Mouse (Mus musculus): Measurements from ENCODE around the gene Hspb1. TPM values are rescaled to one million over a fixed set of nuclear protein-coding genes. Genes with fewer than 3 reads are reported as not detected.

Hspb1 gene
- polyA plus RNA-seq, 1 experiment from 2014 or later: 59.6 TPM

GRCm38 (mm10) chr5:135914156-135914555 is 26.4 kb downstream of the Hspb1 start:
- H3K4me3 ChIP-seq (replicated peaks): no peak overlapping the region
- H3K9ac ChIP-seq (replicated peaks): no peak overlapping the region
- H3K9me3 ChIP-seq: no peaks in the 10 kb centered on the region
- no peaks in the 10 kb centered on the region for H3K27me3 ChIP-seq
- H3K4me2 ChIP-seq: no peak overlapping the region
- no peak overlapping the region for H3K27ac ChIP-seq
- ATAC-seq (ENCODE audit: insufficient number of reproducible peaks, insufficient read depth, low FRiP score, low TSS enrichment, low read depth): no peak
- no peaks in the 10 kb centered on the region for H3K4me1 ChIP-seq (replicated peaks)
- WGBS: 89% methylated on average over 6 of the region's 6 CpGs
- peaks cover 97% of the 10 kb centered on the region for H3K36me3 ChIP-seq

- H3K9me3 ChIP-seq: no peaks in the 10 kb centered on the region
- no peak overlapping the region for H3K4me3 ChIP-seq (replicated peaks)
- H3K36me3 ChIP-seq: peaks cover 95% of the 10 kb centered on the region
- no peak for ATAC-seq (ENCODE audit: insufficient number of reproducible peaks, insufficient read depth, low FRiP score, low TSS enrichment, low read depth)
- H3K27ac ChIP-seq: no peak overlapping the region
- 85% methylated on average over 6 of the region's 6 CpGs for WGBS
- no peak overlapping the region for H3K4me2 ChIP-seq
- no peak overlapping the region for H3K9ac ChIP-seq (replicated peaks)
- no peaks in the 10 kb centered on the region for H3K4me1 ChIP-seq (replicated peaks)
- H3K27me3 ChIP-seq: no peaks in the 10 kb centered on the region
Measured at GRCm38 (mm10) chr5:135916051-135916565, 28.4 kb downstream of the Hspb1 start.

GRCm38 (mm10) chr5:135916601-135917000 is 28.9 kb downstream of the Hspb1 start:
- peaks cover 95% of the 10 kb centered on the region for H3K36me3 ChIP-seq

GRCm38 (mm10) chr5:135917327-135918058 is 29.8 kb downstream of the Hspb1 start:
- H3K4me3 ChIP-seq (replicated peaks): no peak overlapping the region
- no peak overlapping the region for H3K27ac ChIP-seq
- no peaks in the 10 kb centered on the region for H3K4me1 ChIP-seq (replicated peaks)
- 91% methylated on average over 8 of the region's 8 CpGs for WGBS
- ATAC-seq (ENCODE audit: insufficient number of reproducible peaks, insufficient read depth, low FRiP score, low TSS enrichment, low read depth): no peak
- H3K4me2 ChIP-seq: no peak overlapping the region
- H3K36me3 ChIP-seq: peaks cover 95% of the 10 kb centered on the region
- no peaks in the 10 kb centered on the region for H3K27me3 ChIP-seq
- no peaks in the 10 kb centered on the region for H3K9me3 ChIP-seq
- H3K9ac ChIP-seq (replicated peaks): no peak overlapping the region

More at GRCm38 (mm10) chr5:135916601-135917000, 28.9 kb downstream of the Hspb1 start:
- Histone ChIP-seq H3K4me2 (no peak overlapping the region), H3K27ac (no peak overlapping the region), H3K4me1 (replicated peaks) (no peaks in the 10 kb centered on the region), H3K4me3 (replicated peaks) (no peak overlapping the region), H3K9me3 (no peaks in the 10 kb centered on the region), H3K27me3 (no peaks in the 10 kb centered on the region), H3K9ac (replicated peaks) (no peak overlapping the region)
- 94% methylated on average over 3 of the region's 3 CpGs for WGBS
- ATAC-seq (ENCODE audit: insufficient number of reproducible peaks, insufficient read depth, low FRiP score, low TSS enrichment, low read depth): no peak

- WGBS: 90% methylated on average over 5 of the region's 5 CpGs
- no peak overlapping the region for H3K4me2 ChIP-seq
- no peak overlapping the region for H3K9ac ChIP-seq (replicated peaks)
- no peak overlapping the region for H3K27ac ChIP-seq
- no peaks in the 10 kb centered on the region for H3K4me1 ChIP-seq (replicated peaks)
- no peaks in the 10 kb centered on the region for H3K9me3 ChIP-seq
- no peak overlapping the region for H3K4me3 ChIP-seq (replicated peaks)
- no peak for ATAC-seq (ENCODE audit: insufficient number of reproducible peaks, insufficient read depth, low FRiP score, low TSS enrichment, low read depth)
- H3K36me3 ChIP-seq: peaks cover 95% of the 10 kb centered on the region
- H3K27me3 ChIP-seq: no peaks in the 10 kb centered on the region
Measured at GRCm38 (mm10) chr5:135918059-135918437, 30.3 kb downstream of the Hspb1 start.

- 96% methylated on average over 5 of the region's 5 CpGs for WGBS
- Histone ChIP-seq H3K9ac (replicated peaks) (no peak overlapping the region), H3K27me3 (no peaks in the 10 kb centered on the region), H3K4me2 (no peak overlapping the region), H3K36me3 (peaks cover 95% of the 10 kb centered on the region), H3K4me1 (replicated peaks) (no peaks in the 10 kb centered on the region), H3K27ac (no peak overlapping the region), H3K9me3 (no peaks in the 10 kb centered on the region), H3K4me3 (replicated peaks) (no peak overlapping the region)
- ATAC-seq (ENCODE audit: insufficient number of reproducible peaks, insufficient read depth, low FRiP score, low TSS enrichment, low read depth): no peak
Measured at GRCm38 (mm10) chr5:135918593-135918992, 30.9 kb downstream of the Hspb1 start.

GRCm38 (mm10) chr5:135919902-135920301 is 32.2 kb downstream of the Hspb1 start:
- WGBS: 98% methylated on average over 3 of the region's 3 CpGs
- Histone ChIP-seq H3K36me3 (peaks cover 95% of the 10 kb centered on the region), H3K4me3 (replicated peaks) (no peak overlapping the region), H3K27me3 (no peaks in the 10 kb centered on the region), H3K27ac (no peak overlapping the region), H3K4me1 (replicated peaks) (no peaks in the 10 kb centered on the region), H3K9me3 (no peaks in the 10 kb centered on the region), H3K9ac (replicated peaks) (no peak overlapping the region), H3K4me2 (no peak overlapping the region)
- no peak for ATAC-seq (ENCODE audit: insufficient number of reproducible peaks, insufficient read depth, low FRiP score, low TSS enrichment, low read depth)

GRCm38 (mm10) chr5:135923901-135924300 is 36.2 kb downstream of the Hspb1 start:
- Histone ChIP-seq H3K27me3 (no peaks in the 10 kb centered on the region), H3K9ac (replicated peaks) (no peak overlapping the region), H3K9me3 (no peaks in the 10 kb centered on the region), H3K36me3 (peaks cover 95% of the 10 kb centered on the region), H3K4me3 (replicated peaks) (no peak overlapping the region), H3K4me1 (replicated peaks) (no peaks in the 10 kb centered on the region; the same call in 1 of the 2 replicates), H3K27ac (no peak overlapping the region), H3K4me2 (no peak overlapping the region)
- no peak for ATAC-seq (ENCODE audit: insufficient number of reproducible peaks, insufficient read depth, low FRiP score, low TSS enrichment, low read depth)
- 97% methylated on average over 7 of the region's 7 CpGs for WGBS

GRCm38 (mm10) chr5:135929685-135930424 is 42.1 kb downstream of the Hspb1 start:
- Histone ChIP-seq H3K4me3 (replicated peaks) (no peak overlapping the region), H3K27me3 (no peaks in the 10 kb centered on the region), H3K27ac (no peak overlapping the region), H3K36me3 (peaks cover 74% of the 10 kb centered on the region), H3K4me1 (replicated peaks) (peaks cover 12% of the 10 kb centered on the region), H3K9ac (replicated peaks) (no peak overlapping the region), H3K9me3 (no peaks in the 10 kb centered on the region), H3K4me2 (no peak overlapping the region)
- ATAC-seq (ENCODE audit: insufficient number of reproducible peaks, insufficient read depth, low FRiP score, low TSS enrichment, low read depth): no peak
- WGBS: 84% methylated on average over 6 of the region's 6 CpGs

GRCm38 (mm10) chr5:135931526-135931925 is 43.8 kb downstream of the Hspb1 start:
- H3K4me1 ChIP-seq (replicated peaks): peaks cover 12% of the 10 kb centered on the region
- no peak overlapping the region for H3K4me2 ChIP-seq
- no peak overlapping the region for H3K4me3 ChIP-seq (replicated peaks)
- ATAC-seq (ENCODE audit: insufficient number of reproducible peaks, insufficient read depth, low FRiP score, low TSS enrichment, low read depth): no peak
- H3K27ac ChIP-seq: no peak overlapping the region
- no peaks in the 10 kb centered on the region for H3K9me3 ChIP-seq
- H3K36me3 ChIP-seq: peaks cover 57% of the 10 kb centered on the region
- no peaks in the 10 kb centered on the region for H3K27me3 ChIP-seq
- 0 out of 2 replicates have a peak overlapping the region, but pooled peaks have one; percentile 31 for H3K9ac ChIP-seq (replicated peaks)
- 92% methylated on average over 9 of the region's 9 CpGs for WGBS

GRCm38 (mm10) chr5:135932359-135932758 is 44.6 kb downstream of the Hspb1 start:
- 96% methylated on average over 2 of the region's 2 CpGs for WGBS
- peaks cover 49% of the 10 kb centered on the region for H3K36me3 ChIP-seq
- H3K9ac ChIP-seq (replicated peaks): no peak overlapping the region
- no peaks in the 10 kb centered on the region for H3K9me3 ChIP-seq
- H3K27me3 ChIP-seq: no peaks in the 10 kb centered on the region
- peaks cover 12% of the 10 kb centered on the region for H3K4me1 ChIP-seq (replicated peaks)
- 0 out of 2 replicates have a peak overlapping the region, but pooled peaks have one; percentile 9 for H3K4me3 ChIP-seq (replicated peaks)
- H3K27ac ChIP-seq: no peak overlapping the region
- peak overlapping the region; percentile 71 for H3K4me2 ChIP-seq
- ATAC-seq (ENCODE audit: insufficient number of reproducible peaks, insufficient read depth, low FRiP score, low TSS enrichment, low read depth): no peak

Measured in limb, embryonic 12.5 days (tissue).